Mouse (Mus musculus): ENCODE results near the gene Cd80.

- TF ChIP-seq CTCF (IDR thresholded peaks at IDR 0.05; ENCODE audit: low read depth) (no peak), EP300 (IDR thresholded peaks at IDR 0.05; ENCODE audit: low read depth) (no peak)
Measured at GRCm38 (mm10) chr16:38462161-38462560, 6.8 kb downstream of the Cd80 start.

All from liver, embryonic 14.5 days (tissue).